Mouse (Mus musculus): ENCODE results near the gene Oaz3. TPM values are rescaled to one million over a fixed set of nuclear protein-coding genes. Genes with fewer than 3 reads are reported as not detected.

The Oaz3 gene
- polyA plus RNA-seq, 1 experiment from 2014 or later: 0.36 TPM

GRCm38 (mm10) chr3:94436420-94436819, 7.3 kb downstream of the Oaz3 start:
- no peaks in the 10 kb centered on the region for H3K27me3 ChIP-seq (ENCODE audit: control insufficient read depth, insufficient read depth, low read length)
- 83% methylated on average over 9 of the region's 9 CpGs for WGBS

GRCm38 (mm10) chr3:94434305-94434704, 9.4 kb downstream of the Oaz3 start:
- WGBS: 94% methylated on average over 2 of the region's 2 CpGs
- DNase-seq (no peak), ATAC-seq (ENCODE audit: low FRiP score, low TSS enrichment) (no peak)

More at GRCm38 (mm10) chr3:94436420-94436819, 7.3 kb downstream of the Oaz3 start:
- Histone ChIP-seq H3K4me1 (ENCODE audit: control insufficient read depth, insufficient read depth, low read length) (no peaks in the 10 kb centered on the region), H3K27ac (replicated peaks; ENCODE audit: low read depth, low read length) (no peak overlapping the region), H3K36me3 (ENCODE audit: control insufficient read depth, insufficient read depth, low read length) (no peaks in the 10 kb centered on the region; the same call in 1 of the 2 replicates), H3K9ac (replicated peaks; ENCODE audit: low read length) (no peak overlapping the region), H3K4me3 (replicated peaks; ENCODE audit: low read depth, low read length) (no peak overlapping the region), H3K9me3 (ENCODE audit: control insufficient read depth, low read length) (no peaks in the 10 kb centered on the region), H3K4me2 (ENCODE audit: low read length) (no peak overlapping the region)
- DNase-seq (no peak), ATAC-seq (ENCODE audit: low FRiP score, low TSS enrichment) (no peak)

GRCm38 (mm10) chr3:94430980-94431379, 12.7 kb downstream of the Oaz3 start:
- Histone ChIP-seq H3K27me3 (ENCODE audit: control insufficient read depth, insufficient read depth, low read length) (no peaks in the 10 kb centered on the region), H3K9me3 (ENCODE audit: control insufficient read depth, low read length) (no peaks in the 10 kb centered on the region), H3K4me1 (ENCODE audit: control insufficient read depth, insufficient read depth, low read length) (no peaks in the 10 kb centered on the region), H3K27ac (replicated peaks; ENCODE audit: low read depth, low read length) (no peak overlapping the region), H3K36me3 (ENCODE audit: control insufficient read depth, insufficient read depth, low read length) (peaks cover 37% of the 10 kb centered on the region), H3K4me3 (replicated peaks; ENCODE audit: low read depth, low read length) (no peak overlapping the region), H3K9ac (replicated peaks; ENCODE audit: low read length) (no peak overlapping the region), H3K4me2 (ENCODE audit: low read length) (no peak overlapping the region)
- 86% methylated on average over 2 of the region's 2 CpGs for WGBS
- no peak for DNase-seq
- no peak for ATAC-seq (ENCODE audit: low FRiP score, low TSS enrichment)

More at GRCm38 (mm10) chr3:94434305-94434704, 9.4 kb downstream of the Oaz3 start:
- Histone ChIP-seq H3K4me1 (ENCODE audit: control insufficient read depth, insufficient read depth, low read length) (no peaks in the 10 kb centered on the region), H3K9me3 (ENCODE audit: control insufficient read depth, low read length) (no peaks in the 10 kb centered on the region), H3K36me3 (ENCODE audit: control insufficient read depth, insufficient read depth, low read length) (peaks cover 14% of the 10 kb centered on the region), H3K27ac (replicated peaks; ENCODE audit: low read depth, low read length) (no peak overlapping the region), H3K9ac (replicated peaks; ENCODE audit: low read length) (no peak overlapping the region), H3K4me2 (ENCODE audit: low read length) (no peak overlapping the region), H3K4me3 (replicated peaks; ENCODE audit: low read depth, low read length) (no peak overlapping the region), H3K27me3 (ENCODE audit: control insufficient read depth, insufficient read depth, low read length) (no peaks in the 10 kb centered on the region)

GRCm38 (mm10) chr3:94413031-94413679, 30.6 kb downstream of the Oaz3 start, which contains the start of gene Tdrkh:
TSS of gene Tdrkh (plus strand) at chr3:94413273.
- H3K4me1 ChIP-seq (ENCODE audit: control insufficient read depth, insufficient read depth, low read length): peaks cover 15% of the 10 kb centered on the region
- H3K27ac ChIP-seq (replicated peaks; ENCODE audit: low read depth, low read length): peak within 1 kb of the TSS; percentile 79
- WGBS: 6% methylated on average over 52 of the region's 52 CpGs
- ATAC-seq (ENCODE audit: low FRiP score, low TSS enrichment) (peak; percentile 99), DNase-seq (peak; percentile 98)
- peak within 1 kb of the TSS; percentile 69 for H3K9ac ChIP-seq (replicated peaks; ENCODE audit: low read length)
- no peaks in the 10 kb centered on the region for H3K36me3 ChIP-seq (ENCODE audit: control insufficient read depth, insufficient read depth, low read length)
- peak within 1 kb of the TSS; percentile 65 for H3K4me3 ChIP-seq (replicated peaks; ENCODE audit: low read depth, low read length)
- H3K4me2 ChIP-seq (ENCODE audit: low read length): peak within 1 kb of the TSS; percentile 92
- no peaks in the 10 kb centered on the region for H3K27me3 ChIP-seq (ENCODE audit: control insufficient read depth, insufficient read depth, low read length)
- H3K9me3 ChIP-seq (ENCODE audit: control insufficient read depth, low read length): no peaks in the 10 kb centered on the region

GRCm38 (mm10) chr3:94412530-94412929, 31.2 kb downstream of the Oaz3 start:
- H3K27ac ChIP-seq (replicated peaks; ENCODE audit: low read depth, low read length): peak overlapping the region; percentile 79
- peaks cover 15% of the 10 kb centered on the region for H3K4me1 ChIP-seq (ENCODE audit: control insufficient read depth, insufficient read depth, low read length)
- 5% methylated on average over 25 of the region's 25 CpGs for WGBS
- DNase-seq (no peak), ATAC-seq (ENCODE audit: low FRiP score, low TSS enrichment) (peak; percentile 65)
- no peaks in the 10 kb centered on the region for H3K36me3 ChIP-seq (ENCODE audit: control insufficient read depth, insufficient read depth, low read length)
- no peaks in the 10 kb centered on the region for H3K27me3 ChIP-seq (ENCODE audit: control insufficient read depth, insufficient read depth, low read length)
- H3K4me3 ChIP-seq (replicated peaks; ENCODE audit: low read depth, low read length): peak overlapping the region; percentile 65
- no peaks in the 10 kb centered on the region for H3K9me3 ChIP-seq (ENCODE audit: control insufficient read depth, low read length)
- H3K4me2 ChIP-seq (ENCODE audit: low read length): peak overlapping the region; percentile 92
- H3K9ac ChIP-seq (replicated peaks; ENCODE audit: low read length): peak overlapping the region; percentile 66

GRCm38 (mm10) chr3:94405561-94405960, 38.2 kb downstream of the Oaz3 start:
- H3K27me3 ChIP-seq (ENCODE audit: control insufficient read depth, insufficient read depth, low read length): no peaks in the 10 kb centered on the region
- no peak for DNase-seq
- 80% methylated on average over 4 of the region's 4 CpGs for WGBS
- no peaks in the 10 kb centered on the region for H3K4me1 ChIP-seq (ENCODE audit: control insufficient read depth, insufficient read depth, low read length)
- H3K9me3 ChIP-seq (ENCODE audit: control insufficient read depth, low read length): no peaks in the 10 kb centered on the region
- ATAC-seq (ENCODE audit: low FRiP score, low TSS enrichment): no peak
- no peak overlapping the region for H3K4me2 ChIP-seq (ENCODE audit: low read length)
- no peak overlapping the region for H3K9ac ChIP-seq (replicated peaks; ENCODE audit: low read length)
- no peak overlapping the region for H3K4me3 ChIP-seq (replicated peaks; ENCODE audit: low read depth, low read length)
- no peaks in the 10 kb centered on the region for H3K36me3 ChIP-seq (ENCODE audit: control insufficient read depth, insufficient read depth, low read length)
- H3K27ac ChIP-seq (replicated peaks; ENCODE audit: low read depth, low read length): no peak overlapping the region

- DNase-seq: peak; percentile 11
- no peak overlapping the region for H3K27ac ChIP-seq (replicated peaks; ENCODE audit: low read depth, low read length)
Measured at GRCm38 (mm10) chr3:94404366-94405054, 39.2 kb downstream of the Oaz3 start.

GRCm38 (mm10) chr3:94402451-94402850, 41.3 kb downstream of the Oaz3 start:
- H3K4me3 ChIP-seq (replicated peaks; ENCODE audit: low read depth, low read length): no peak overlapping the region
- no peaks in the 10 kb centered on the region for H3K9me3 ChIP-seq (ENCODE audit: control insufficient read depth, low read length)
- H3K27ac ChIP-seq (replicated peaks; ENCODE audit: low read depth, low read length): no peak overlapping the region
- no peaks in the 10 kb centered on the region for H3K27me3 ChIP-seq (ENCODE audit: control insufficient read depth, insufficient read depth, low read length)
- WGBS: 75% methylated on average over 8 of the region's 8 CpGs
- no peak for DNase-seq
- H3K9ac ChIP-seq (replicated peaks; ENCODE audit: low read length): no peak overlapping the region
- no peaks in the 10 kb centered on the region for H3K36me3 ChIP-seq (ENCODE audit: control insufficient read depth, insufficient read depth, low read length)
- peaks cover 12% of the 10 kb centered on the region; the same call in 1 of the 2 replicates for H3K4me1 ChIP-seq (ENCODE audit: control insufficient read depth, insufficient read depth, low read length)
- H3K4me2 ChIP-seq (ENCODE audit: low read length): no peak overlapping the region
- no peak for ATAC-seq (ENCODE audit: low FRiP score, low TSS enrichment)

More at GRCm38 (mm10) chr3:94404366-94405054, 39.2 kb downstream of the Oaz3 start:
- Histone ChIP-seq H3K4me2 (ENCODE audit: low read length) (no peak overlapping the region), H3K9ac (replicated peaks; ENCODE audit: low read length) (0 out of 2 replicates have a peak overlapping the region, but pooled peaks have one; percentile 16), H3K36me3 (ENCODE audit: control insufficient read depth, insufficient read depth, low read length) (no peaks in the 10 kb centered on the region), H3K4me3 (replicated peaks; ENCODE audit: low read depth, low read length) (no peak overlapping the region), H3K4me1 (ENCODE audit: control insufficient read depth, insufficient read depth, low read length) (0 out of 2 replicates have a peak, but pooled peaks cover 3% of the 10 kb centered on the region), H3K27me3 (ENCODE audit: control insufficient read depth, insufficient read depth, low read length) (no peaks in the 10 kb centered on the region), H3K9me3 (ENCODE audit: control insufficient read depth, low read length) (no peaks in the 10 kb centered on the region)
- WGBS: 30% methylated on average over 7 of the region's 7 CpGs
- no peak for ATAC-seq (ENCODE audit: low FRiP score, low TSS enrichment)
